Comparison of ENCODE assay signal across 29 mouse cellular contexts in genomic region chr11:3541932-3542331, GRCm38 (mm10). TPM values are rescaled to one million over a fixed set of nuclear protein-coding genes. Genes with fewer than 3 reads are reported as not detected.
DNase-seq lines count a peak whose midpoint lies in the region; ATAC-seq lines count a peak whose summit lies in the region.
"Had no signal": no experiment of that assay in that cellular context is flagged by ENCODE, and none has a peak within 500 bp of the region (broad histone marks: within the 10 kb centered on the region; RNA-seq: fewer than 3 reads in every experiment).

No protein-coding gene starts in this region.

- no peak for ATAC-seq in cerebellum, adult (ENCODE audit: insufficient number of reproducible peaks, low FRiP score, low TSS enrichment)
- no peak for ATAC-seq in embryonic facial prominence, embryonic 15.5 days (ENCODE audit: insufficient number of reproducible peaks, low FRiP score, low TSS enrichment, low read depth)
- ATAC-seq: forebrain, embryonic 15.5 days; Patski had no signal

- no peak overlapping the region for H3K4me2 ChIP-seq in embryonic facial prominence, embryonic 15.5 days (replicated peaks)
- H3K4me2 ChIP-seq: forebrain, embryonic 15.5 days; heart, embryonic 13.5 days; hindbrain, embryonic 12.5 days; limb, embryonic 12.5 days; lung, embryonic 14.5 days; neural tube, embryonic 12.5 days had no signal

- WGBS in embryonic facial prominence, embryonic 15.5 days, result 57% methylated on average over 3 of the region's 3 CpGs

- no peaks in the 10 kb centered on the region for H3K27me3 ChIP-seq in embryonic facial prominence, embryonic 15.5 days
- H3K27me3 ChIP-seq: forebrain, embryonic 15.5 days; heart, embryonic 13.5 days; hindbrain, embryonic 12.5 days; limb, embryonic 12.5 days; Patski had no signal

- no peak overlapping the region for H3K4me3 ChIP-seq in embryonic facial prominence, embryonic 15.5 days (replicated peaks)
- H3K4me3 ChIP-seq: forebrain, embryonic 15.5 days; heart, embryonic 13.5 days; hindbrain, embryonic 12.5 days; limb, embryonic 12.5 days; neural tube, embryonic 12.5 days had no signal

- peak; percentile 13 for DNase-seq in cerebellum, adult 9-11 months
- peak; percentile 56 for DNase-seq in lung, postnatal 10 days
- DNase-seq in lung, postnatal 14 days, result no peak
- DNase-seq in heart, postnatal 25 days (ENCODE audit: low spot score), result no peak
- no peak for DNase-seq in thymus, postnatal 25 days
- DNase-seq: adrenal gland, adult 2 months; cerebellum, adult 18-20 months; gastrocnemius, postnatal 10 days; heart, adult 18-20 months; heart, postnatal 14 days; kidney, adult 2 months; kidney, postnatal 10 days; lung, embryonic 14.5 days; midbrain, embryonic 14.5 days; right cerebral cortex, adult 18-20 months; right cerebral cortex, postnatal 4 days; thymus, adult 2 months had no signal

- H3K9me3 ChIP-seq in embryonic facial prominence, embryonic 15.5 days (replicated peaks), result 0 out of 2 replicates have a peak, but pooled peaks cover 5% of the 10 kb centered on the region
- H3K9me3 ChIP-seq: forebrain, embryonic 15.5 days had no signal

- intact Hi-C loops in heart, postnatal 25 days (cut with DNase I), result no loop called here

- peak overlapping the region; percentile 81; the same call in 1 of the 2 replicates for H3K27ac ChIP-seq in embryonic facial prominence, embryonic 15.5 days (replicated peaks)
- H3K27ac ChIP-seq: forebrain, embryonic 15.5 days; heart, embryonic 13.5 days; hindbrain, embryonic 12.5 days; limb, embryonic 12.5 days; liver, embryonic 14.5 days; neural tube, embryonic 12.5 days had no signal

- no peaks in the 10 kb centered on the region for H3K36me3 ChIP-seq in embryonic facial prominence, embryonic 15.5 days
- H3K36me3 ChIP-seq: forebrain, embryonic 15.5 days; G1E; hindbrain, embryonic 12.5 days; neural tube, embryonic 12.5 days had no signal

- peaks cover 50% of the 10 kb centered on the region for H3K4me1 ChIP-seq in embryonic facial prominence, embryonic 15.5 days

- H3K9ac ChIP-seq in embryonic facial prominence, embryonic 15.5 days, result no peak overlapping the region
- H3K9ac ChIP-seq: forebrain, embryonic 15.5 days; heart, embryonic 13.5 days; hindbrain, embryonic 12.5 days; limb, embryonic 12.5 days; liver, embryonic 14.5 days; lung, embryonic 14.5 days; neural tube, embryonic 12.5 days had no signal

RNA-seq across cellular contexts. Expression of gene Smtn, which starts 1.5 kb away (rescaled TPM):
- 89.2 and 93.7 TPM in 2 replicates for polyA plus RNA-seq in embryonic facial prominence, embryonic 15.5 days (2015; fragmentation: Nextera tagmentation; extraction: Ambion mirVana)
- 100 to 1,000 TPM; 170 to 174 TPM for total RNA-seq in heart, postnatal 25 days (2021)
- total RNA-seq: G1E had no signal
- polyA plus RNA-seq: G1E had no signal

RNA-seq across cellular contexts. Expression of gene Selenom, which starts 27.4 kb away (rescaled TPM):
- polyA plus RNA-seq in embryonic facial prominence, embryonic 15.5 days (2015; fragmentation: Nextera tagmentation; extraction: Ambion mirVana), result 197 and 208 TPM in 2 replicates
- total RNA-seq in heart, postnatal 25 days (2021), result 10 to 100 TPM; 40.6 to 44.9 TPM
- total RNA-seq: G1E; megakaryocyte-erythroid progenitor cell, adult 5-6 weeks had no signal
- polyA plus RNA-seq: G1E had no signal

RNA-seq across cellular contexts. Expression of gene Inpp5j, which starts 37.3 kb away (rescaled TPM):
- polyA plus RNA-seq in embryonic facial prominence, embryonic 15.5 days (2015; fragmentation: Nextera tagmentation; extraction: Ambion mirVana), result 1.7 and 1.9 TPM in 2 replicates
- 10 to 100 TPM; 29.4 to 30.6 TPM for total RNA-seq in heart, postnatal 25 days (2021)
- total RNA-seq: common myeloid progenitor, adult 5-6 weeks; megakaryocyte-erythroid progenitor cell, adult 5-6 weeks had no signal
- polyA plus RNA-seq: G1E; limb, embryonic 12.5 days had no signal

RNA-seq across cellular contexts. Expression of gene Pla2g3, which starts 53.8 kb away (rescaled TPM):
- 1.1 and 1.5 TPM in 2 replicates for polyA plus RNA-seq in embryonic facial prominence, embryonic 15.5 days (2015; fragmentation: Nextera tagmentation; extraction: Ambion mirVana)
- not detected for total RNA-seq in heart, postnatal 25 days (2021)
- total RNA-seq: common myeloid progenitor, adult 5-6 weeks had no signal
- polyA plus RNA-seq: G1E had no signal

Comparison
In these comparisons a context has a peak if more than half of its experiments do, and no peak if none do; other contexts are left out.
1. DNase-seq: peak in cerebellum, adult 9-11 months (single experiment) and lung, postnatal 10 days (single experiment); none in lung, postnatal 14 days (single experiment), heart, postnatal 25 days (single experiment) and thymus, postnatal 25 days (single experiment).